In the genomic region with DNA sequence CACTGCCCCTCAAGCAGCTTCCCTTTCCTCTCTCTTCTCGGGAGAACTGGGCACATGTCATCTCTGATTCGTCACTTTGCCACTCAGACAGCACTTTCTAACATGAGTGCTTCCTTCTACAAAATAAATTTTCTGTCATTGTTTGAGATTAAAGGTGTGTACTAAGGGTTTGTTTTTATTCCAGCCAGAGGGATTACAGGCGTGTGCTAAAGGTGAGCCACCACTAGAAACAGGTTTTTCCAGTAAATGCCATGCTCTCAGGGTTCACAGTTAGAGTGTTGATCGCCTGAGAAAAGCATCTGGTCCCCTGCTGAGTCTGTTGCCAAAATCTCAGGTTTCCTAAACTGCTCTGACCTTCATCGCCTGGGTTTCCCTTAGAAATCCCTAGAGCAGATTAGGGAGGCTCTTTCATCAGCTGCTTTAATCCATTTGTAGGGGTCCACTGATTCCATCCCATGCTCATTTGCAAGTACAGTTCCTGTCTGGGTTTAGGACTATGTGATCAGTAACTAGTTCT, we compare ENCODE assay signal across 8 mouse cellular contexts.
"Had no signal": no experiment of that assay in that cellular context is flagged by ENCODE, and none has a peak within 500 bp of the region (broad histone marks: within the 10 kb centered on the region; RNA-seq: fewer than 3 reads in every experiment).

No protein-coding gene starts in this region.

- H3K27ac ChIP-seq: kidney, embryonic 15.5 days; limb, embryonic 10.5 days; liver, embryonic 15.5 days; midbrain, embryonic 13.5 days had no signal

- DNase-seq: kidney, adult 2 months; kidney, postnatal 14 days; lung, adult 2 months; thymus, postnatal 4 days had no signal

- H3K4me3 ChIP-seq: kidney, embryonic 15.5 days; limb, embryonic 10.5 days; liver, embryonic 15.5 days; midbrain, embryonic 13.5 days had no signal
